Mouse (Mus musculus): Measurements from ENCODE around the gene Sf3a3.

The Sf3a3 gene

DNA sequence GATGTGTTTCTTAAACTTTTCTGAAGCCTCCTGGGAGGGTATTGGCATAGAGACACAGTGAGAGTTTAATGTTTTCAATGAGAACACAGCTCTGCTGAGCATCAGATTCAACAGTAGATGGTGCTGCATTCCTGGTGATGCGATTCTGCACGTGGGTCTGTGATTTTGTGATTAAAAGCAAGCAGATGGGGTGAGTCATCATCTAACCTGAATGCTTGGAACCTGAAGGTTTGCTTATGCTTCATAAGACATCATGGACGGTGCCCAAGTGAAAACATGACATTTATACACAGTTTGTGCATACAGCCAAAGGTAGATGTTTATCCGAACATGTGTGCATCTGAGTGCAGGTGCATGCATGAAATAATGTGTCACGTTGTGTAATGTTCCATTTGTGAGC lies 56.0 kb downstream of the Sf3a3 start:
- in situ Hi-C loops (cut with MboI, MseI): no loop called here

- in situ Hi-C loops (cut with MboI, MseI): no loop called here
Observed at GRCm38 (mm10) chr4:124772125-124772524, 57.5 kb downstream of the Sf3a3 start.

DNA sequence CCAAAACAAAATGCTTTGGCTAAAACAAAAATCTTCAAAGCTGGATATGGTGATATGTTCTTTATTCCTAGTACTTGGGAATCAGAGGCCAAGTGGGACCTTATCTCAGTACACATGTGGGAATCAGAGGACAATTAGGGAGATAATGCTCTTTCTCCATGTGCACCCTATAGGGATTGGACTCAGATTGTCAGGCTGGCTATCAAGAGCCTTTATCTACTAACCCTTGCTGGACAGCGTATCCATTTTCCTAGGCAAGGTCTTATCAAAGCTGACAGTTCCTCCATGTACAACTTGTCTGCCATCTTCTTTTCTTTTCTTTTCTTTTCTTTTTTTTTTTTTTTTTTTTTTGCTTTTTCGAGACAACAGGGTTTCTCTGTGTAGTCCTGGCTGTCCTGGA lies 58.9 kb downstream of the Sf3a3 start:
- in situ Hi-C loops (cut with MboI, MseI): no loop called here

DNA sequence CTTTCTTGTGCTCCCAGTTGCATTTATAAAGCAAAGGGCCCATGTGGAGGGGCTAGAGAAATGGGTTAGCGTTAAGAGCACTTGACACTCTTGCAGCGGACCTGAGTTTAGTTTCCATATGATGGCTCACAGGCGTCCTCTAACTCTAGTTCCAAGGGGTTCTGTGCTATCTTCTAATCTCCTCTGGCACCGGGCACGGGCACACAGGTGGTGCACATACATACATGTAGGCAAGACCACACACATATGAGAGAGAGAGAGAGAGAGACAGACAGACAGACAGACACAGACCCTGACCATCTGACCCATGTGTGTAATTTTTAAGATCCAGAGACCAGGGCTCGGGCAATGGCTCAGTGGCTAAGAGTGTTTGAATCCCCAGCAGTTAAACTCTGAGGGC lies 59.4 kb downstream of the Sf3a3 start:
- in situ Hi-C loops (cut with MboI, MseI): no loop called here

DNA sequence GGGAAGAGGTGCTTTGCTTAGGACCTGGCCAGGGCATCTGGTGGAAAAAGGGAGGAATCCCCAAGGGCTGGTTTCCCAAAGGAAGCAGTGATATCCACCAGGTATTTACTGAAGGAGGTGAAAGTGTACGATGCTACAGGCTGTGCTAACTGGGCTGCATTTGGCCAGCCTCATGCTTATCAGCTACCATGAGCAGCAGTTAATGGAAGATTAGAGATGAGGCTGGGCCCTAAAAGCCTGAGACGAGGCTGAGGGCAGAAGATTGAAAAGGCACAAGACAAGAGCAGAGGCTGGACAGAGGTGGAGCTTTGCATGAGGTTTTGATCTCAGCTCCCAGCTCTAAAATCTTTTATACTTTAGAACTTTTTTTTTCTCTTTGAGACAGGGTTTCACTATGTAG lies 59.9 kb downstream of the Sf3a3 start:
- in situ Hi-C loops (cut with MboI, MseI): no loop called here

- in situ Hi-C loops (cut with MboI, MseI): no loop called here
Observed at GRCm38 (mm10) chr4:124781361-124781760, 66.8 kb downstream of the Sf3a3 start.
